Mouse (Mus musculus) forebrain, postnatal 0 days (tissue): ENCODE results near the gene Rab4b. TPM values are rescaled to one million over a fixed set of nuclear protein-coding genes. Genes with fewer than 3 reads are reported as not detected.

ENCODE experiments used
- ATAC-seq: fragments of 200-750 bp; cut with Nextera tagmentation; 2 replicates; pipeline ENCODE4 v1.8.0; 2017; ENCODE audit warnings: mild to moderate bottlenecking, moderate library complexity
- DNase-seq: peaks from one replicate; pipeline ENCODE4 v3.0.0-alpha.2; 2015
- H3K27ac ChIP-seq: fragments of 300-500 bp; sonication (generic); 2 replicates; pipeline ENCODE4 v1.5.1; 2014; ENCODE audit warnings: low read depth, mild to moderate bottlenecking, antibody characterized with exemption, low read length, moderate library complexity, mixed read lengths
- H3K27me3 ChIP-seq: fragments of 300-500 bp; sonication (generic); 2 replicates; pipeline ENCODE4 v1.6.1; 2014; ENCODE audit warnings: mild to moderate bottlenecking, low read length, mixed read lengths; ENCODE audit not compliant: insufficient read depth
- H3K36me3 ChIP-seq: fragments of 300-500 bp; sonication (generic); 2 replicates; pipeline ENCODE4 v1.6.1; 2014; ENCODE audit warnings: mild to moderate bottlenecking, moderate library complexity; ENCODE audit not compliant: insufficient read depth
- H3K4me1 ChIP-seq: fragments of 300-500 bp; sonication (generic); 2 replicates; pipeline ENCODE4 v1.6.1; 2014; ENCODE audit warnings: antibody characterized with exemption; ENCODE audit not compliant: insufficient read depth
- H3K4me2 ChIP-seq: fragments of 300-500 bp; sonication (generic); 2 replicates; pipeline ENCODE4 v1.6.1; 2014; ENCODE audit warnings: low read depth, mild to moderate bottlenecking, moderate library complexity
- H3K4me3 ChIP-seq: fragments of 300-500 bp; sonication (generic); 2 replicates; pipeline ENCODE4 v1.5.1; 2014; ENCODE audit warnings: low read depth, low read length, mixed read lengths
- H3K9ac ChIP-seq: fragments of 300-500 bp; sonication (generic); 2 replicates; pipeline ENCODE4 v1.6.1; 2014; ENCODE audit warnings: mild to moderate bottlenecking
- H3K9me3 ChIP-seq: fragments of 300-500 bp; sonication (generic); 2 replicates; pipeline ENCODE4 v1.6.1; 2016; ENCODE audit warnings: low read length
- CTCF ChIP-seq: sonication (generic); IDR thresholded peaks from 2 replicates; pipeline ENCODE4 v1.5.1; 2016; ENCODE audit warnings: antibody characterized with exemption, control low read depth, low read depth
- WGBS: fragments of 180-500 bp; shearing (Covaris S2); extraction: QIAGEN DNeasy Blood & Tissue Kit; methylation state at CpG from one replicate; pipeline ENCODE4 v1.1.7; 2014; 5-methylcytosine and 5-hydroxymethylcytosine counted together
- polyA plus RNA-seq: library from polyadenylated mRNA; unstranded; fragments of >200 nt; fragmentation: Nextera tagmentation; extraction: Ambion mirVana; gene quantifications from 2 replicates; pipeline ENCODE4 v1.2.1, GENCODE M21; 2015
- total RNA-seq: library from RNA; depleted of rRNA; stranded (reverse); fragments of >200 nt; gene quantifications from 2 replicates; pipeline ENCODE4 v1.2.3, GENCODE M21; 2014

Gene Rab4b
- total and polyA plus RNA-seq, 2 experiments from 2014 or later, result 66.8 to 125 TPM

DNA sequence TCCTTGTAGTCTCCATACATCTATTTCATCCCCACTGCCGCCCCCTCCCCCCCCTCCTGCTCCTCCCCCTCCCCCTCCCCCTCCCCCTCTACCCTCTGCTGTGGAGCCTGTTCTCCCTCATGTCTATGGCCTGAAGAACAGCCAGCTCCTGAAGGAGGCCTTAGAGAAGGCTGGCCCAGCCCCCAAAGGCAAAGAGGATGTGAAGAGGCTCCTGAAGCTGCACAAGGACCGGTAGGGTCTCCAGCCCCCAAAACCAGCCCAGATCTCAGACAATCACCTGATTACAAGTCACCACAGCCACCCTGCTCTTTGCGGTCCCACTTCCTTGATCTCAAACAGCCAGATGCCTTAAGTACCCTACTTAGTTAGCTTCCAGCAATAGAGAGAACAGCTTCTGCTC, 18.4 kb upstream of the Rab4b start:
- H3K4me2 ChIP-seq, result no peak overlapping the region
- no peak overlapping the region for H3K4me3 ChIP-seq
- ATAC-seq (no peak), DNase-seq (no peak)
- peaks cover 13% of the 10 kb centered on the region for H3K36me3 ChIP-seq
- TF ChIP-seq CTCF, result no peak
- peaks cover 12% of the 10 kb centered on the region for H3K4me1 ChIP-seq
- 87% methylated on average over 3 of the region's 3 CpGs for WGBS
- H3K27me3 ChIP-seq, result no peaks in the 10 kb centered on the region
- no peak overlapping the region for H3K9ac ChIP-seq
- H3K9me3 ChIP-seq, result no peaks in the 10 kb centered on the region
- no peak overlapping the region for H3K27ac ChIP-seq

DNA sequence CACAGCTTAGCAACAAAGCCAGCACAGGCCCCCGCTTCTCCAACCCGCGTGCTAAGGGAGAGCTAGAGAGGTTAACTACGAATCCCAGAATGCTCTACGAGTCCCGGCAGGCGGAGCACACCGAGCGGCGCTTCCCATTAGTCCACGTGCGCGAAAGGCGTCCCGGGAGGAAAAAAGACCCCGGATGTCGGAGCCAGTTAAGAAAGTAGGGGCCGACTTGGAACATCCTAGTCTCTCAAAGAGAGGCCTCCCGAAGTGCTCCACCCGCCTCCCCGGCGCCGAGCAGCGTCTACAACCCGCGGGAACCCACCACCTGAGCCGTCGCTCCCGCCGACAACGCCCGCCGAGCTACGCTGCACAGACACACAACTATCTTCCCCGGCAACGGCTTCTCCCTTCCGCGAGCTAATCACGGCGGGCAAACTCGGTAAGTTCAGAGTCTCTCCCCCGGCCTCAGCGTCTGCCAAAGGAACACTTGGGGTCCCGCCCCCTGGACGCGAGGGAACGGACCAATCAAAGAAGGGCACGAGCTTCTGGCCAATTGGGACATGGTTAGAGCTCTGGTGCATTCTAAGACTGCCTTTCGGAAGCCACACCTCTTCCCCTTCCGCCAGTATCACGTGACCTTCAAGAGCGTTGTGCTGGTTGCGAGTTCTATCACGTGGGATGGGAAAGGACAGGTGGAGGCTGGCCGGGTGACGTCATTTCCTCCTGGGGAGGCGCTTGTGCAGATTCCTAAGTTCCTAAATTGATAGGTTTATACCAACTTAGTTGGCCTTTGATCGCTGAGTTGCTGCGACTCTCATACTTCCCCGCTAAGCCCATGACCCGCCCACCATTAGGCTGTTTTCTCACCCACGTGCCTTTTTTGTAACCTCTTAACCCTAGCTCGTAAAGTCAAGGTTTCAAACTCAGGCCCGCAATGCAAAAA, 17.2 kb upstream of the Rab4b start, which contains the start of the genes BC024978 and Snrpa:
Gene BC024978, plus strand, starts transcription at position 101 of the 931 bp plus-strand sequence.
Gene Snrpa, minus strand, starts transcription at position 591 of the 931 bp plus-strand sequence.
- no peak for TF ChIP-seq CTCF
- peak within 1 kb of the TSS; percentile 73 for H3K9ac ChIP-seq
- 1% methylated on average over 64 of the region's 64 CpGs for WGBS

DNA sequence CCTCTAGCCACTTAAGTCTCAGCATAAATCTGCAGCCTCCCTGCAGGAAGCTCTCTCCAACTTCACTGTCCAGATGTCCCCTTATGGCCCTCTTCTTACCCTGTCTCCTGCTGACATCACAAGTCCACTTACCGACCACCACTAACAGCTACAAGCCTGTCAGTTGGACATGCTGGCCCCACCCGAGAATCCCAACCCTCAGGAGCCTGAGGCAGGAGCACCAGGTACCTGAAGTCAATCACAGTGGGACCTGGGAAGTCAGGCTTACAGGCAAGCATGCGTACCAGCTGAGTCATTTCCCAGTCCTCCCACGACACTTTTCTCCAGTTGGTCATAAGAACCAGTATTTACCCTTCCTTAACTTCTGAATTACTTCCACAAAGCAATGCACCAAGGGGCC, 15.0 kb upstream of the Rab4b start:
- Histone ChIP-seq H3K27ac (no peak overlapping the region), H3K27me3 (no peaks in the 10 kb centered on the region), H3K4me3 (no peak overlapping the region), H3K9me3 (no peaks in the 10 kb centered on the region), H3K36me3 (peaks cover 46% of the 10 kb centered on the region), H3K9ac (no peak overlapping the region), H3K4me2 (no peak overlapping the region; the same call in 1 of the 2 replicates), H3K4me1 (peaks cover 12% of the 10 kb centered on the region)
- no peak for ATAC-seq
- no peak for TF ChIP-seq CTCF
- no peak for DNase-seq
- WGBS, result 91% methylated on average over 4 of the region's 4 CpGs

More for the DNA sequence above, 17.2 kb upstream of the Rab4b start, which contains the start of the genes BC024978 and Snrpa:
- peak within 1 kb of the TSS; percentile 97 for H3K27ac ChIP-seq
- peak within 1 kb of the TSS; percentile 67 for H3K4me3 ChIP-seq
- peak; percentile 97 for ATAC-seq
- no peaks in the 10 kb centered on the region for H3K27me3 ChIP-seq
- no peaks in the 10 kb centered on the region for H3K9me3 ChIP-seq
- H3K4me1 ChIP-seq, result peaks cover 12% of the 10 kb centered on the region
- DNase-seq, result peak; percentile 98
- H3K4me2 ChIP-seq, result peak within 1 kb of the TSS; percentile 85
- peaks cover 25% of the 10 kb centered on the region for H3K36me3 ChIP-seq

DNA sequence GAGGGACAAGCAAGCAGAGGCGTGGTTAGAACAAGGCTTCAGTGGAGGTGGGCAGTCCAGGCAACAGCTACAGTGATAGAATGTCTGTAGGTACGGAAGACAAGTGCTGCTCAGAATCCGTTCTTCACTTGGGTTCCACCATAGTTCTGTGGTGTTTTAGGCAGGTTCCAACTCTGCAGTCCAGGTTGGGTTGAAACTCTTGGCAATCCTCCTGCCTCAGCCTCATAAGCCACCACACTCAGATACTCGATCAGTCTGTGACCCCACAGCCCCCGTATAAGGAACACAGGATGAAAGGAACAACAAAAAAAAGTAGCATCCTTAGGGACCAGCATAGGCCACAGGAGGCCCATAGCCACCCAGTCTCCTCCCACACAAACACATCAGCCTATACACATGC, 13.7 kb upstream of the Rab4b start:
- peaks cover 12% of the 10 kb centered on the region for H3K4me1 ChIP-seq
- ATAC-seq, result no peak
- no peak overlapping the region for H3K27ac ChIP-seq
- 89% methylated on average over 5 of the region's 5 CpGs for WGBS
- H3K9me3 ChIP-seq, result no peaks in the 10 kb centered on the region
- DNase-seq, result no peak
- H3K27me3 ChIP-seq, result no peaks in the 10 kb centered on the region
- H3K36me3 ChIP-seq, result peaks cover 59% of the 10 kb centered on the region
- no peak overlapping the region for H3K4me2 ChIP-seq
- TF ChIP-seq CTCF, result no peak
- H3K9ac ChIP-seq, result no peak overlapping the region
- no peak overlapping the region for H3K4me3 ChIP-seq

DNA sequence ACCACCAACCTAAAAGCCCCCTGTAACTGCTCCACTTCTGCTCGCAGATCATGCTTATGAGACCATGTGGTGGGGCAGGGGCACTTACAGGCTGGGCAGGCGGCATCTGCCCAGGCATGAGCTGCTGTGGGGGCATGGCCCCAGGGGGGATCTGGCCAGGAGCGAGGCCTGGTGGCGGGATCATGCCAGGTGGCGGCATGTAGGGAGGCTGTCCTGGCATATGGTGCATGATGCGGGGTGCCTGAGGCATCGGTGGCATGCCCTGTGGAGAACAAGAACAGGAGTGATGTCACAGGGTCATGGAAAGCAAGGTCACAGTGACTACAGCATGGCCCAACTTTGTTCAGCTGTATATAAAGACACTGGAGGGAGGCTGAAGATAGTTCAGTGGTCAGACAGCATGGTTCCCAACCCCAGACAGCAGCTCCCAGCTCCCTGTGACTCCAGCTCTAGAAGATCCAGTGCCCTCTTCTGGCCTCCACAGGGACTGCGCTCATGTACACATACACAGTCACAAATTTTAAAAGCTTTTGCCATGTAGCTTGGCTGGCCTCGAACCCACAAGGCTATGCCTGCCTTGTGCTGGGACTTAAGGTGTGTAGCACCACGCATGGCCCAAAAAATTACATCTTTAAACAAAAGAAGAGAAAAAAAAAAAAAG, 10.7 kb upstream of the Rab4b start:
- ATAC-seq (no peak), DNase-seq (no peak)
- Histone ChIP-seq H3K4me3 (no peak overlapping the region), H3K27ac (no peak overlapping the region), H3K9ac (no peak overlapping the region), H3K4me2 (no peak overlapping the region), H3K36me3 (peaks cover 86% of the 10 kb centered on the region), H3K27me3 (no peaks in the 10 kb centered on the region), H3K4me1 (peaks cover under 1% of the 10 kb centered on the region; the same call in 1 of the 2 replicates), H3K9me3 (no peaks in the 10 kb centered on the region)
- 97% methylated on average over 10 of the region's 10 CpGs for whole genome bisulfite sequencing
- TF ChIP-seq CTCF, result peak; percentile 35; the same call in 1 of the 2 replicates

DNA sequence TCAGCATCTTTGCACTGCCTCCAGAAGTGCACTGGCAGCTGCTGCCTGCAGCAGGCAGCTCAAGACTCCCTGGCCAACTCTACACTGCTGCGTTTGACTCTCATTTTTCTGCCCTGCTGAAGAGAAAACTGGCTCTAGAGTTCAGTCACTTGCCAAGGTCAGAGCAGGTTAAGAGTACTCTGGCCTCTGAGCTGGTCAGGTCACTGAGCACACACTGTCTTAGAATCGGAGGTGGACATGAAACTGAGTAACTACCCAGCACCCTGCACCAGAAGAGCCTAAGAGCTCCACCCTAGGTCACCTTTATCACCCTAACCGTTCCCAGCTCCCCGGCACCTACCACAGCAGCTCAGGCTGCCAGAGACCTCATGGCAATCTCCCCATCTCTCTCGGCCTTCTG, 7.3 kb upstream of the Rab4b start:
- Histone ChIP-seq H3K4me1 (no peaks in the 10 kb centered on the region), H3K9me3 (no peaks in the 10 kb centered on the region), H3K4me3 (no peak overlapping the region), H3K27me3 (no peaks in the 10 kb centered on the region), H3K9ac (no peak overlapping the region), H3K4me2 (no peak overlapping the region), H3K27ac (no peak overlapping the region), H3K36me3 (peaks cover 65% of the 10 kb centered on the region)
- 95% methylated on average over 5 of the region's 5 CpGs for WGBS
- ATAC-seq (no peak), DNase-seq (no peak)
- TF ChIP-seq CTCF, result no peak
